Mouse (Mus musculus) frontal cortex, adult (tissue): Measurements from ENCODE around the gene Ptp4a2.
"Not testable (repeated sequence)": the region's sequence is repeated elsewhere in the genome, so short reads cannot be mapped to it uniquely, and the experiment has no call there.

ENCODE experiments used
- ATAC-seq: cut with Nextera tagmentation; 2 replicates; pipeline ENCODE4 v1.9.2; 2017; ENCODE audit warnings: mild to moderate bottlenecking, moderate library complexity, mixed read lengths; ENCODE audit not compliant: low TSS enrichment

Ptp4a2 gene

DNA sequence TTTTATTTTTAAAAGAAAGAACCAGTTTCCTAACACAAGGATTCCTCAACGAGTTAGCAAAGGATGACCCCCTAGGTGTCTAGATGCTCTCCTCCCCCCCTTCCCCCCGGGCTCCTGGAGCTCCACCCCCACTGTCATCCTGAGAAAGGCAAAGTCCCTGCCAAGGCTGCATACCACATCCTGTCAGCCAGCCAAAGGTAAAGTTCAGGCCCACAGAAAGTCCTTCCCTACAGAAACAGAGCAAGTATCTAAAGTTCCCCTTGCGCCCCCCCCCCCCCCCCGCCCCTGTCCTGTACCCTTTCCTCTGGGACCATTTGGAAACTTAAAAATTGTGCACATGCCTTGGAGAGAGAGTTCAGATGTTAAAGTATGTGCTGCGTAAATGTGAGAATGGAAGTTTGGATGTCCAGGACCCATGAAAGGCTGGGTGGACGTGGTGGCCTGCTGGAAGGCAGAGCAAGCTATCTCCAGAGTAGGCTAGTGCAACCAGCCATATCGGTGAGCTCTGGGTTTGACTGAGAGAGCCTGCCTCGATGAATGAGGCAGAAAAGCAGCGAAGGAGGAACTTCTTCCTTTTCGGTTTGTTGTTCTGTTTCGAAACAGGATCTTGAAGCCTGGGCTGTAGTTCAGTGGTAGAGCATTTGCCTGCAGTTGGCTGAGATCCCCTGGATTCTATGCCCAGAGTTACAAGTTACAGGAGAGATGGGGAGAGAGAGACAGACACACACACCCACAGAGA is 71.7 kb downstream of the Ptp4a2 start:
- peak; percentile 72; the same call in 1 of the 2 replicates for ATAC-seq

DNA sequence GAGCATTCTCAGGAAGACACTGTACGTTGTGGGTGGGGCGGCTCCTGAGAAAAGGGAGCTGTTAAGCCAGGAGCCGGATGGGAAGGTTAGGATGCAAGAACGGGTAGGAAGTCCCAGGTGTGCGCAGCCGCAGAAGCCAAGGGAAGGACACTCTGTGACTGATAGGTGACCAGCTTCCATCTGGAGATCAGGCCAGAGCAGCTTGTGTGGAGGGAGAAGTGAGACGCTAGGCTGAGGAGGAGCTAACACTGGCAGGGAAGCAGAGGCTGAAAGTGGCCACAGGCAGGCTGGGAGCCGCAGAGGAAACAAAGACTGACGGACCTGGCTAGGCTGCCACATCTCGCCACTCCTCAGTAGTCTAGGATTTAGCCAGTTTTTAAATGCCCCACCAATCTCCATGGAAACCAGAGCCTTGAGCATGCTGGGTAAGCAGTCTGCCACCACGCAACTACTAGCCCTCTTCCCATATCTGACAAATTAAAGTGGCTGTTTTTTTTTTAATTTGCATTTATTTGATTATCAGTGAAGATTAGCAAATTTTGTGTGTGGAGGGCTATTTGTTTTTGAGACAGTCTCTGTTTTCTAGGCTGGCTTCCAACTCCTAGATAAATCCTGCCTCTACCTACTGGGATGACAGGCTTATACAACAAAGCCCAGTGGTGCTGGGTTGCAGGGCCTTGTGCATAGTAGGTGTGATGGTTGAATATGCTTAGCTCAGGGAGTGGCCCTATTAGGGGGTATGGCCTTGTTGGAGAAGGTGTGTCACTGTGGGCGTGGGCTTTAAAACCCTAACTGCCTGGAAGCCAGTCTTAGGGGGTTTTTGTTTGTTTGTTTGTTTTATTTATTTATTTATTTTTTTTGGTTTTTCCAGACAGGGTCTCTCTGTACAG is 73.3 kb downstream of the Ptp4a2 start:
- ATAC-seq = peak; percentile 75

DNA sequence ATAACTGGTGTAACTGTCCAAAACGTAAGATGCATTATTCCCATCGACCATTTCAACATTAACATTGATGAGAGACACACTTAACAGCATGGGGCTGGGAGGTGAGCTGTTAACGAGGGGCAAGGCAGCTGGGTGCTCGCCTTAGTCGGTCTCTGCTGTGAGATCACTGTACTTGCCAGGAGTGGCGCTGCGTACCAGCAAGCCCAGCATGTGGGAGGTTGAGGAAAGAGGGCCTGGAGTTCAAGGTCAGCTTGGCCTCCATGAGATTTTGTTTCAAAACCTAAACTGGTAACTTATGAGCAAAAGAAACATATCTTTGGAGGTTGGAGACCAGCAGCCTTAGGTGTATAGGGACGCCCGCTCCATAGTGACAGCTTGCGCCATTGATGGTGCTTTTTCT is 78.6 kb downstream of the Ptp4a2 start:
- no peak for ATAC-seq

DNA sequence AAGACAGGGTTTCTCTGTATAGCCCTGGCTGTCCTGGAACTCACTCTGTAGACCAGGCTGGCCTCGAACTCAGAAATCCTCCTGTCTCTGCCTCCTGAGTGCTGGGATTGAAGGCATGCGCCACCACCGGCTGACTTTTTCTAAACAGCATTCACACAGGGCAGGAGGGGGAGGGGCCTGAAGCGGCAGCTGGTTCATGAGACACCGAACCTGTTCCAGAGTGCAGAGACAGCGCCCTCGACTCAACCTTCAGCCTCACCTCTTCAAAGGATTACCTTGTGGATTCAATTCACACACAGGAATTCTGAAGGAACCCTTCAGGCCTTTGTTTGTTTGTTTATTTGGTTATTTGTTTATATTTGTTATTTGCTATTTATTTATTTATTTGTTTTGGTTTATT is 79.1 kb downstream of the Ptp4a2 start:
- no peak for ATAC-seq

DNA sequence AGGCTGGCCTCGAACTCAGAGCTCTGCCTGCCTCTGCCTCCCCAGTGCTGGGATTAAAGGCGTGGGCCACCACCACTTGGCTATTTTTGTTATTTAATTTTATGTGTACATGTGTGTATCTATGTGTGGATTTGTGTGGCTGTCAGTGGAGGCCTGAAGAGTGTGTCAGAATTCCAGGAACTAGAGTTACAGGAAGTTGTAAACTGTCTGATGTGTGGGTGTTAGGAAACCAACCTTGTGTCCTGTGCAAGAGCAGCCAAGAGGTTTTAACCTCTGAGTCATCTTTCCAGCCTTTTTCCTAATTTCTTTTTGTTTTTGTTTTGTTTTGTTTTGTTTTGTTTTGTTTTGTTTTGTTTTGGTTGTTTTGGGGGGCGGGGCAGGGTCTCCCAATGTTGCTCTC is 83.8 kb downstream of the Ptp4a2 start:
- ATAC-seq = no peak

DNA sequence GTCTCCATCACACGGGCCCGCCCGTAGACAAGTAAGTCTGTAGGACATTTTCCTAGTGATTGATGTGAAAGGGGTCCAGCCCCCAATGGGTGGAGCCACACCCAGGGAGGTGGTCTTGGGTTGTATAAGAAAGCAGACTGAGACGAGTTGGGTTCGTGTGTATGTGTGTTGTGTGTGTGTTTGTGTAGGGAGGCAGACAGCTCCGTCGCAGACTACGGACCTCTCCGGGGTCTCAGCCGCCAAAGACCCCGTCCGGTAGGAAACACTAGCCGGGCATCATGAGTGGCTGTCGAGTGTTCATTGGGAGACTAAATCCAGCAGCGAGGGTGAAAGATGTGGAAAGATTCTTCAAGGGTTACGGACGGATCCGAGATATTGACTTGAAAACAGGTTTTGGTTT is 87.8 kb downstream of the Ptp4a2 start:
- ATAC-seq = not testable (repeated sequence)
